Mouse (Mus musculus): ENCODE measurements around the gene Sbno1.
A peak's percentile ranks its signal among the peaks of the same experiment; 100 is the strongest.

- TF ChIP-seq JUND (IDR thresholded peaks at IDR 0.05; ENCODE audit: low read depth, low read length) (no peak), MAZ (IDR thresholded peaks at IDR 0.05; ENCODE audit: low read depth, low read length) (no peak), SMC3 (IDR thresholded peaks at IDR 0.05; ENCODE audit: low read depth, low read length) (peak; percentile 57), POLR2A (IDR thresholded peaks at IDR 0.05; ENCODE audit: control insufficient read depth in 1 of 2, insufficient read depth in 1 of 2, low read depth in 1 of 2, low read length in 2 of 2, poor library complexity in 1 of 2) (no peak), CTCF (IDR thresholded peaks at IDR 0.05 in 2 of 3, conservative IDR thresholded peaks at IDR 0.05 in 1 of 3; ENCODE audit: control insufficient read depth in 1 of 3, insufficient read depth in 1 of 3, low read depth in 2 of 3, low read length in 3 of 3, poor library complexity in 1 of 3, severe bottlenecking in 1 of 3) (peak in 2 of 3 experiments; percentile 49 to 58; a peak in 4 of 6 replicates), TAL1 (IDR thresholded peaks at IDR 0.05; ENCODE audit: low read length) (no peak)
Measured at GRCm38 (mm10) chr5:124438229-124438628, 12.4 kb upstream of the Sbno1 start.

Data from MEL (cell line).